Mouse (Mus musculus) lung, postnatal 10 days (tissue): ENCODE measurements at regions not wholly inside any gene's neighbourhood (a gene's known extent, or its start where the extent isn't known, plus 50 kb on each side); places are given as distances from the start of the nearest gene placed in this dataset.

Experiments used
- DNase-seq: peaks from one replicate; pipeline ENCODE4 v3.0.0; 2021

GRCm38 (mm10) chr4:140463296-140463695, 202.5 kb downstream of the Arhgef10l start:
- no peak for DNase-seq

GRCm38 (mm10) chr4:140461317-140461716, 204.5 kb downstream of the Arhgef10l start:
- no peak for DNase-seq

- no peak for DNase-seq
Observed at GRCm38 (mm10) chr4:140449062-140449461, 202.5 kb upstream of the Igsf21 start.

GRCm38 (mm10) chr4:140446455-140446854, 199.9 kb upstream of the Igsf21 start:
- DNase-seq = no peak

GRCm38 (mm10) chr4:140445931-140446330, 199.3 kb upstream of the Igsf21 start:
- DNase-seq = no peak

GRCm38 (mm10) chr4:140443221-140443620, 196.6 kb upstream of the Igsf21 start:
- DNase-seq = no peak

GRCm38 (mm10) chr4:140441805-140442204, 195.2 kb upstream of the Igsf21 start:
- DNase-seq = no peak

- peak; percentile 39 for DNase-seq
Observed at GRCm38 (mm10) chr4:140439856-140440255, 193.3 kb upstream of the Igsf21 start.

GRCm38 (mm10) chr4:140436030-140436429, 189.4 kb upstream of the Igsf21 start:
- DNase-seq = no peak

- peak; percentile 63 for DNase-seq
Observed at GRCm38 (mm10) chr4:140433744-140434542, 187.4 kb upstream of the Igsf21 start.

- DNase-seq = no peak
Observed at GRCm38 (mm10) chr4:140432101-140432500, 185.5 kb upstream of the Igsf21 start.

- DNase-seq = no peak
Observed at GRCm38 (mm10) chr4:140427039-140427438, 180.5 kb upstream of the Igsf21 start.

GRCm38 (mm10) chr4:140423791-140424190, 177.2 kb upstream of the Igsf21 start:
- no peak for DNase-seq

GRCm38 (mm10) chr4:140421926-140422585, 175.5 kb upstream of the Igsf21 start:
- peak; percentile 48 for DNase-seq

- no peak for DNase-seq
Observed at GRCm38 (mm10) chr4:140419720-140420412, 173.3 kb upstream of the Igsf21 start.

- DNase-seq = no peak
Observed at GRCm38 (mm10) chr4:140412312-140412930, 165.8 kb upstream of the Igsf21 start.

- no peak for DNase-seq
Observed at GRCm38 (mm10) chr4:140408446-140408845, 161.9 kb upstream of the Igsf21 start.

- no peak for DNase-seq
Observed at GRCm38 (mm10) chr4:140406913-140407312, 160.3 kb upstream of the Igsf21 start.

- DNase-seq = peak; percentile 63
Observed at GRCm38 (mm10) chr4:140405993-140406881, 159.7 kb upstream of the Igsf21 start.

GRCm38 (mm10) chr4:140405427-140405826, 158.8 kb upstream of the Igsf21 start:
- DNase-seq = no peak

- no peak for DNase-seq
Observed at GRCm38 (mm10) chr4:140403128-140403527, 156.5 kb upstream of the Igsf21 start.

GRCm38 (mm10) chr4:140402319-140402718, 155.7 kb upstream of the Igsf21 start:
- DNase-seq = no peak
